Mouse (Mus musculus) cerebellum, adult 11-12 months (tissue): ENCODE measurements around the gene Tktl2.

Experiments
- DNase-seq: peaks from one replicate; pipeline ENCODE4 v3.0.0; 2022

The Tktl2 gene

DNA sequence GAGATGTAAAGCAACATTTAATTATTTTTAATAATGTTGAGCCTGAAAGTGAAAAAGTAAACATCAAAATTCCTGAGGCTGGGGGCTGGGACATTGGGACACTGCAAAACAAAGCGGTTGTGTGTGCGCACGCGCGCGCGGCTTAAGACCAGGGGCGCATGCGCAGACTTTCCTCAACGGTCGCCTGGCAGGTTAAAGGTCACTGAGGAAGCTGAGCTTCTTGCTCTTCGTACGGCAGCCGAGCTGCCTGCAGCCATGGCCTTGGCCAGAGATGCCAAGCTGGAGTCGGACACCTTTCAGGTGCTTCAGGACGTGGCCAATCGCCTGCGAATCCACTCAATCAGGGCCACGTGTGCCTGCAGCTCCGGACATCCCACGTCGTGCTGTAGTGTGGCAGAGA, at the start of gene Tktl2:
TSS of gene Tktl2 (plus strand) at position 220 of the 400 bp plus-strand sequence.
- DNase-seq: no peak

DNA sequence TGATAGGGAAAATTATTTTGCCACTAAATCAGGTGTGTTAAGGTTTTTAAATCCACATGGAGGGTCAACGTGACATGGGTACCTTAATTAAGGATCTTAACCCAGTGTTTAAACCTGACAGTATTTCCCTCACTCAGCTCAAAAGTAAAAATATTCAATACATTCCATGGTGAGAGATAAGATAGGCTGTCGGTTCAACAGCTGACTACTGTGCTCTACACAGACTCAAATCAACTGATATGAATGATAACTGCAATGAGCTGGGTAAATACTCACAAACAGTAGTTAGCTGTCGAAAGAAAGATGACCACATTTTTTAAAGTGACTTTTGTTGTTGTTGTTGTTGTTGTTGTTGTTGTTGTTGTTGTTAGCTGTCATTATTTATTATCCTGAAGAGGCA, 41.7 kb upstream of the Tktl2 start:
- DNase-seq: no peak

DNA sequence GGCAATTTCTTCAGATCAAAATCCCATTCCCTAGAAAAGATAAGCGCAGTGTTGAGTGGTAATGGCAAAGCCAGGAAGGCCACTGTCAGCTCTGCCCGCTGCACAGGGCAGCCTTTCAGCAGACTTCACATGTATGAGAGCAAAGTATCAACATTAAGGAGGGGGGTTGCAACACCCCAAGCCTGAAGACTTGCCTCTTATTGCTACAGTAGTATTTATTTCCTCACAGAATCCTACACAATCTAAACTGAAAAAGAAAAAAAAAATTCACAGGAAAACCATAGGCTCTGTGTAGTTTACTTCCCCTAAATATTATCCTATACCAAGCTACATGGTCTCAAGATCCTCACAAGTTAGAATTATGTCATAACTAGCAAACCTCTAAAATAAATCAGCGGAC, 34.7 kb upstream of the Tktl2 start:
- no peak for DNase-seq

DNA sequence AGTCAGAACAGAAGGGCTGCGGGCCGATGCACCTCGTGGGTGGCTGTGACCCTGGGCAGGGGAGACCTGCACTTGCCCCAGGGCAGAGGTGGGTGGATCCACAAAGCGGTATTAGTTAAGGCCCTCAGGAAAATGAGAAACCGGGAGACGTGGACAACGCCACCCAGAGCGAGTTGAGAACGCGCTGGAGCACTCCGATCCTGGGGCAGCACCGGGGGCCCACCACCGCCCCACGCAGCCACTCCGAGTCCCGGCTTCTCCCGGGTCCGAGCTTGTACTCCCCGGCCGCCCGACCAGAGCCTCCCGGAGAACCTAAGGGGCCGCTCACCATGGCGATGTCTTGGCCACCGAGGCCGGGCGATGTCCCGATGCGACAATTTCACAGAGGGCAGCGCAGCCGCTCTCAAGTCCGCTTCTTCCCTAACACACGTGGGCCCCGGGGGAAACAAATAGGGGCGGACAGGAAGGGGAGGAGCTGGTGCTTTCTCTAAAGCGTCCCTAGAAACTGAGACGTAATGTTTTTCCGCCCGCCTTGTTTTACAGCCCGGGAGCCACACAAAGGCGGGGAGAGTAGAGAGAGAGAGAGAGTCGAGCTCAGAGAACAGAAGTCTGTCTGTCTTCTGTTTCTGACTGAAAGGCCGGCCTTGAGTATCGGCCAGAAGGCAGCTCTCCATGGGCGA, 25.3 kb upstream of the Tktl2 start, which contains the start of gene Tma16:
TSS of gene Tma16 (minus strand) at position 447 of the 680 bp plus-strand sequence.
- peak; percentile 73 for DNase-seq

DNA sequence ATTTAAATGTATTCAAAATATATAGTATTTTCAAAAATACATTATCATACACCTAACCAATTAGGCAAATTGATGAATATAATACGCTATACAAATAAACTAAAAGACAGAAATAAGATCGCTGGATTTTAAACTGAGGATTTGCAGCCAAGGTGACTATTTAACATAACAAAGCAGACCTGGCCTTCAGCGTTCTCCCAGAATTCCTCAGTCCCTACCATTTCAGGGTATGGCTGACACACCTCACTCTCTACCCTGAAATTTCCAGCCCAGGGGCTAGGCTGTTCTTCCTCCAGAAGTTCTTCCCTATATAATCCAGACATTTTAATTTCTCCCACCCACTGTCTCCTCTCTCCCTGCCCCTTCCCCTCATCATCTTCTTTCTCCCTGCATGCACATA, 23.0 kb upstream of the Tktl2 start:
- DNase-seq: no peak

DNA sequence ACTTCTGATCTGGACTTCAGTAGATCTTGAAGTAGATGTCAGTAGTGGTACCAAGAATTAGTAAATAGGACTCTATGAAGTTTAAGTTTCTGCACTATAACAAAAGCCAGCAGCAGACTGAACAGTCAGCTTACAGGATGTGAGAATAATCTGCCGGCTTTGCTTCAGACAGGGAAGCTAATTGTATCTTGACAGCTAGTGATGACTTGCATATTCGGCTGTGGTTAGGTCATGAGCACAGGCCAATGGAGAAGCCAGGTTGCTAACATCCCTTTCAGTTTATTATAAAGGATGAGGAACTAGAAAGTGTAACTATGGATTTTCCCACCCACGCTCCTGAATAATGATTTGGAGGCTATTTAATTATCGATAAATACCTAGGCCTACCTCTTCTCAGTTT, 20.9 kb upstream of the Tktl2 start:
- no peak for DNase-seq

DNA sequence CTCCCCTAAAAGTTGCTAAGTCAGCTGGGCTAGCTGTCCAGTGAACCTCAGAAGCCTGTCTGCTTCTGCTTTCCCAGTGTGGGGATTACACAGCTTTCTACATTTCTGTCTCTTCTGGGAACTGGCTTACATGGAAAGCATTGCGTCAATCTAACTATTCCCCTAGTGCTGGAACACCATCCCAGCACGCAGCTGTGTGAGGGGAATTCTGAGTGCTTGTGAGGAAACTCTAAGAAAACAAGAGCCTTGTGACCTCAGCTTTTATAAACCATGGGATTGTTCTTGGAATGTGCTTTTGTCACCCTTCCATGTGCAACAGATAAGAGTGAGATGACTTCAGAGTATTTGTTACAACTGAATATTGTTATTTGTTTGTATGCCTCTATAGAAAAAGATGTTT, 17.1 kb upstream of the Tktl2 start:
- no peak for DNase-seq

DNA sequence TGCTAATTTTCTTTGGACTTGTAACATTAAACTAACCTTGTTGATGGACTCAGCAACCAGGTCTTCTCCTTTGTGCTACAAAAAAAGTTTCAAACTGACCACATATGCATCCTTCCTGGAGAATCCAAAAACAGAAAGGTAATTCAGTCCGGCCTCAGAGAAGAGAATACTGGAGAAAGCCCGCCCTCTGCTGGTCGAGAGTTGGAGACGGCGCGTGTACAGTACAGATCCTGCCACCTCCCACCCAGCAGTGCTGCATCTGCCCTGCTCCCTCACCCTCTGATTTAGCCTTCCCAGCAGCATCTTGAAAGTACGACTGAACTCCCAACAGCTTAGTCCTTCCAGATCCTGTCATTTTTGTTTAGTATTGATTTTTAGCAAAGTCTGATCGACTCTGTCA, 15.8 kb upstream of the Tktl2 start:
- DNase-seq: peak; percentile 15

DNA sequence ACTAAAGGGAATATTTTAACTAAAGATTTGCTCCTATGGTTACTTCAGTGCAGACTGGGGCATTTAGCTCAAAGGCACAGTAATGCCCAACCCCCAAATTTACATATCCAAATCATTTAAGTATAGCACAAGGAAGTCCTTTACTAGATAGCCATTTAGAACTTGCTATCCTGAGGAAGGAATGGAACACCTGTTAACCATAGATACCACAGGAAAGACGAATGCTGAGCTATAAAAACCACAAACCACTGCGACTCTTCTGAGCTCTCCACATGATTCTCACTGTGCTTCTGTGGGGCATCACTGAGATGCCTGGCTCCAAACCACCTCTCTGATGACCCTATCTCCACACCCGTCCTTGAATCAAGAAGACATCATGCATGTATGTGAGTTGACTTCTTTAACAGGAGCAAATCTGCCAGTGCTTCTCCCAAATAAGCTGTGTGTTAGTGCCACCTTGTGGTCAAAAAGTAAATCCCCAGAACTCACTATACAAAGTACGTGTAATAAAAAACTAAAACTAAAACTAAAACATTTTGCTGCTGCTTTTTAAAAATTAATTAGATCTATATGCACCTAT, 14.5 kb upstream of the Tktl2 start:
- no peak for DNase-seq

DNA sequence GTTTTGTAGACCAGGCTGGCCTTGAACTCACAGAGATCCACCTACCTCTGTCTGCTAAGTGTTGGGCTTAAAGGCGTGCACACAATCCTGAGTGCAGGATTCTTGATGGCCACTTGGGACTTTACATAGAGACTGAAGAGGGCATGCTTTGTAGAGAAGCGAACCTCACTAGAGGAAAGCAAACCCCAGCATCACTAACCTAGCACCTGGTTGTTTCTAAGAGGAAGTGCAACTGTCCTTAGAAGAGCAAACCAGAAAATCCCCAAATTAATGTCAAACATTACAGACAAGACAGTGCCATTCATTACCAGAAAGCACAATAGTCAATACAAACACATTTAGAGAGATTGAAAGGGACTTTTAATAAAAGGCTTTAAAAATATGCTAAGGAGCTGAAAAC, 8.2 kb upstream of the Tktl2 start:
- DNase-seq: no peak

DNA sequence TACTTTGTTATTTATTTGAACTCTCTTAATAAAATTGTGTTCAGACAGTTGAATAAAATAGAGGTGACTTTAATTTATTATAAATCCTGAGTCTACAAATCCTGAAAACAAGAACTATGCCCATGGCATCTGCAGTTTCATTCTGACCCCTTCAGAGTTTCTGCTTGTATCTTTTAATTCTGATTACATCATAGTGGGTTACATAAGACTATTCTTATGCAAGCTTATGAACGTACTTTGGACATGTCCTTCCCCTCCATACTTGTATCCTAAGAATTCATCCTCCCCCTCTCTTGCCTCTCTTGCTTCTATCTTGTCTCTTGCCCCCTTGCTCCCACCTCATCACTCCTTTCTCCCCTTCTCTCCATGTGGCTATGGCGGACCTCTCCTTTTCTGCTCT, 7.6 kb downstream of the Tktl2 start:
- DNase-seq: no peak

DNA sequence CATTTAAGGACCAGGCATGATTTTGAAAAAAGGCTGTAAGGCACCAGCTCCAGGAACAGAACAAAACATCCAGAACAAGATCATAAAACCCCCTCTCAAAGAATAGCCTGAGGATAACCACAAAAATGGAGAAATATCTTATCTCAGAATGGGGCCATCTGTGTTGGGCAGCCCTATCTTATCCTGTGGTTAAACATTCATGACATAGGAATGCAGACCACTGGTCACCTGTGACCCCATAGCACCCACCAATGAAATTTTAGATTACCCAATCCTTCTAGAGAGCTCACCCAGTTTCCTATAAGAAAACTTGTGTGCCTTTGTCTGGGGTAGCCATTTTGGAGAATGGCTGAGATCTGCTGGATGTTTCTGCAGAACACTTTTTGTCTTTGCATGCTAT, 9.0 kb downstream of the Tktl2 start:
- DNase-seq: no peak

DNA sequence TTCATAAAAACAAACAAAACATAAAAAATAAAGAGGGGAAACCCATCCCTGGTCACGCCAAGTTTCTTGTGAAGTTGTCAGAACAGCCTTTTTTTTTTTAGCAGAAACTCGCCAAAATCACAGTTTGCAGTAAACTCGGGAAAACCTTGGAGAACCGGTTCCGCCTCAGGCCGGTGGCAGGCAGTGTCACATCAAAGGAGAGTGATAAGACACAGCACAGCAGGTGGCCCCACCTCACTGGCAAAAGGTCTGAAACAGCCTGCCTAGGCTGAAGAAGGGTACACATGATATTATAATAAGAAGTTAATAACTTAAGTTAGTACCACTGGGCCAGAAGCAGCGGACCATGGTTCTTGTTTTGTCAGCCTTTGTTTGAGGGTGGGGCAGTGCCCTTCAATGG, 38.5 kb downstream of the Tktl2 start:
- DNase-seq: no peak
